Mouse (Mus musculus): Measurements from ENCODE around the gene Rasl11b.

DNA sequence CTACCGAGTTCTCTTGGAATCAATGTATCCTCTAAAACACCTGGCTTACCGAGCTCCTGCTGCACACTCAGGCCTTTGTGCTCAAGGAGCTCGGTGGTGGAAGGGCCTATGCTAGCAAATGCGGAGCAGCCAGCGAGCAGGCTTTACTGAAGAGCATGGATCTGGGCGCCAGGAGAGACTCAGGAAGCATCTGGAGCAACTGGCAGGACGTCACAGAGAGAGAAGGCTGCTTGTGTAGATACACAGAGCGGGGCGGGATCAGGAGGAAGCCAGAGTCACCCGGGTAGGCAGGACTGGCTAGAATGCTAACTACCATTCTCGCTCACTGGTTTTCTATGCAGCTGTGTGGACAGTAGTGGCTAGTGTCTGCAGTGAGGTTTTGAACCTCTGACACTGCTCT, 16.3 kb downstream of the Rasl11b start:
- TF ChIP-seq POLR2A (IDR thresholded peaks at IDR 0.05; ENCODE audit: insufficient read length, low read depth) = no peak
- TF ChIP-seq MAX (IDR thresholded peaks at IDR 0.05; ENCODE audit: low read depth) = no peak
- no peak for TF ChIP-seq USF1 (IDR thresholded peaks at IDR 0.05; ENCODE audit: low read depth)

Measured in myocyte (in vitro differentiated cells).